Mouse (Mus musculus): ENCODE measurements around the gene Rasgef1b. TPM values are rescaled to one million over a fixed set of nuclear protein-coding genes. Genes with fewer than 3 reads are reported as not detected.
A peak's percentile ranks its signal among the peaks of the same experiment; 100 is the strongest.

The Rasgef1b gene
- polyA plus RNA-seq, 1 experiment from 2014 or later, result 16.3 TPM

- Histone ChIP-seq H3K27me3 (no peaks in the 10 kb centered on the region), H3K4me2 (no peak overlapping the region), H3K9me3 (no peaks in the 10 kb centered on the region), H3K36me3 (no peaks in the 10 kb centered on the region), H3K27ac (no peak overlapping the region), H3K4me1 (no peaks in the 10 kb centered on the region), H3K9ac (no peak overlapping the region), H3K4me3 (no peak overlapping the region)
- no peak for ATAC-seq (ENCODE audit: borderline replicate concordance, extremely low read depth, low FRiP score, low TSS enrichment)
- 90% methylated on average over 5 of the region's 5 CpGs for WGBS
Observed at GRCm38 (mm10) chr5:99701811-99702210, 27.1 kb downstream of the Rasgef1b start.

- no peak overlapping the region for H3K27ac ChIP-seq
- no peaks in the 10 kb centered on the region for H3K36me3 ChIP-seq
- 73% methylated on average over 13 of the region's 13 CpGs for WGBS
- H3K4me1 ChIP-seq, result no peaks in the 10 kb centered on the region
- no peaks in the 10 kb centered on the region for H3K9me3 ChIP-seq
- H3K4me2 ChIP-seq, result no peak overlapping the region
- H3K4me3 ChIP-seq, result no peak overlapping the region
- ATAC-seq (ENCODE audit: borderline replicate concordance, extremely low read depth, low FRiP score, low TSS enrichment), result no peak
- H3K27me3 ChIP-seq, result no peaks in the 10 kb centered on the region
- no peak overlapping the region for H3K9ac ChIP-seq
Observed at GRCm38 (mm10) chr5:99694712-99695360, 34.0 kb downstream of the Rasgef1b start.

- no peaks in the 10 kb centered on the region for H3K9me3 ChIP-seq
- no peak overlapping the region for H3K27ac ChIP-seq
Observed at GRCm38 (mm10) chr5:99689909-99690308, 39.0 kb downstream of the Rasgef1b start.

GRCm38 (mm10) chr5:99687894-99688293 is 41.0 kb downstream of the Rasgef1b start:
- no peaks in the 10 kb centered on the region for H3K36me3 ChIP-seq
- H3K4me3 ChIP-seq, result no peak overlapping the region
- H3K9me3 ChIP-seq, result no peaks in the 10 kb centered on the region
- no peak for ATAC-seq (ENCODE audit: borderline replicate concordance, extremely low read depth, low FRiP score, low TSS enrichment)
- no peaks in the 10 kb centered on the region for H3K27me3 ChIP-seq
- 50% methylated on average over 6 of the region's 6 CpGs for WGBS
- no peaks in the 10 kb centered on the region for H3K4me1 ChIP-seq
- H3K4me2 ChIP-seq, result no peak overlapping the region
- H3K27ac ChIP-seq, result no peak overlapping the region
- H3K9ac ChIP-seq, result no peak overlapping the region

More at GRCm38 (mm10) chr5:99689909-99690308, 39.0 kb downstream of the Rasgef1b start:
- Histone ChIP-seq H3K9ac (no peak overlapping the region), H3K4me1 (no peaks in the 10 kb centered on the region), H3K36me3 (no peaks in the 10 kb centered on the region), H3K27me3 (no peaks in the 10 kb centered on the region), H3K4me2 (no peak overlapping the region), H3K4me3 (no peak overlapping the region)
- no peak for ATAC-seq (ENCODE audit: borderline replicate concordance, extremely low read depth, low FRiP score, low TSS enrichment)
- WGBS, result 28% methylated on average over 7 of the region's 7 CpGs

GRCm38 (mm10) chr5:99684023-99684422 is 44.8 kb downstream of the Rasgef1b start:
- H3K4me1 ChIP-seq, result no peaks in the 10 kb centered on the region
- H3K4me3 ChIP-seq, result no peak overlapping the region
- no peak for ATAC-seq (ENCODE audit: borderline replicate concordance, extremely low read depth, low FRiP score, low TSS enrichment)
- no peaks in the 10 kb centered on the region for H3K27me3 ChIP-seq
- no peaks in the 10 kb centered on the region for H3K9me3 ChIP-seq
- H3K4me2 ChIP-seq, result no peak overlapping the region
- 11% methylated on average over 2 of the region's 2 CpGs for WGBS
- H3K9ac ChIP-seq, result no peak overlapping the region
- no peaks in the 10 kb centered on the region for H3K36me3 ChIP-seq
- no peak overlapping the region for H3K27ac ChIP-seq

GRCm38 (mm10) chr5:99669971-99670571 is 58.8 kb downstream of the Rasgef1b start:
- Histone ChIP-seq H3K4me1 (peaks cover 10% of the 10 kb centered on the region; the same call in 1 of the 2 replicates), H3K9me3 (no peaks in the 10 kb centered on the region), H3K4me3 (no peak overlapping the region), H3K4me2 (no peak overlapping the region; the same call in 1 of the 2 replicates), H3K36me3 (no peaks in the 10 kb centered on the region), H3K9ac (no peak overlapping the region), H3K27ac (no peak overlapping the region; the same call in 1 of the 2 replicates), H3K27me3 (no peaks in the 10 kb centered on the region)
- ATAC-seq (ENCODE audit: borderline replicate concordance, extremely low read depth, low FRiP score, low TSS enrichment), result peak; percentile 62; the same call in 1 of the 2 replicates
- 27% methylated on average over 9 of the region's 9 CpGs for WGBS

- no peak overlapping the region for H3K4me2 ChIP-seq
- no peak overlapping the region for H3K4me3 ChIP-seq
- H3K9ac ChIP-seq, result no peak overlapping the region
- ATAC-seq (ENCODE audit: borderline replicate concordance, extremely low read depth, low FRiP score, low TSS enrichment), result no peak
- no peak overlapping the region for H3K27ac ChIP-seq
- H3K9me3 ChIP-seq, result no peaks in the 10 kb centered on the region
- H3K27me3 ChIP-seq, result no peaks in the 10 kb centered on the region
- no peaks in the 10 kb centered on the region for H3K4me1 ChIP-seq
- no peaks in the 10 kb centered on the region for H3K36me3 ChIP-seq
- 28% methylated on average over 5 of the region's 5 CpGs for WGBS
Observed at GRCm38 (mm10) chr5:99656024-99656423, 72.8 kb downstream of the Rasgef1b start.

- H3K4me1 ChIP-seq, result no peaks in the 10 kb centered on the region
- no peaks in the 10 kb centered on the region for H3K27me3 ChIP-seq
- no peak overlapping the region for H3K27ac ChIP-seq
- H3K36me3 ChIP-seq, result no peaks in the 10 kb centered on the region
- H3K9me3 ChIP-seq, result no peaks in the 10 kb centered on the region
- H3K4me3 ChIP-seq, result no peak overlapping the region
- ATAC-seq (ENCODE audit: borderline replicate concordance, extremely low read depth, low FRiP score, low TSS enrichment), result no peak
- WGBS, result 58% methylated on average over 10 of the region's 10 CpGs
- no peak overlapping the region for H3K9ac ChIP-seq
- no peak overlapping the region for H3K4me2 ChIP-seq
Observed at GRCm38 (mm10) chr5:99652931-99653330, 75.9 kb downstream of the Rasgef1b start.

GRCm38 (mm10) chr5:99641407-99641806 is 87.5 kb downstream of the Rasgef1b start:
- Histone ChIP-seq H3K9ac (no peak overlapping the region), H3K9me3 (no peaks in the 10 kb centered on the region), H3K36me3 (no peaks in the 10 kb centered on the region), H3K4me2 (no peak overlapping the region), H3K4me3 (no peak overlapping the region), H3K4me1 (no peaks in the 10 kb centered on the region), H3K27ac (no peak overlapping the region), H3K27me3 (no peaks in the 10 kb centered on the region)
- no peak for ATAC-seq (ENCODE audit: borderline replicate concordance, extremely low read depth, low FRiP score, low TSS enrichment)
- 92% methylated on average over 6 of the region's 6 CpGs for WGBS

GRCm38 (mm10) chr5:99636575-99636974 is 92.3 kb downstream of the Rasgef1b start:
- H3K9ac ChIP-seq, result no peak overlapping the region
- no peak overlapping the region for H3K4me3 ChIP-seq
- H3K27ac ChIP-seq, result no peak overlapping the region
- no peak overlapping the region for H3K4me2 ChIP-seq
- 0 out of 2 replicates have a peak, but pooled peaks cover 3% of the 10 kb centered on the region for H3K4me1 ChIP-seq
- no peaks in the 10 kb centered on the region for H3K36me3 ChIP-seq
- 28% methylated on average over 7 of the region's 7 CpGs for WGBS
- H3K27me3 ChIP-seq, result no peaks in the 10 kb centered on the region
- ATAC-seq (ENCODE audit: borderline replicate concordance, extremely low read depth, low FRiP score, low TSS enrichment), result no peak
- H3K9me3 ChIP-seq, result no peaks in the 10 kb centered on the region

- H3K9me3 ChIP-seq, result no peaks in the 10 kb centered on the region
- ATAC-seq (ENCODE audit: borderline replicate concordance, extremely low read depth, low FRiP score, low TSS enrichment), result no peak
- H3K4me1 ChIP-seq, result 0 out of 2 replicates have a peak, but pooled peaks cover 3% of the 10 kb centered on the region
- no peaks in the 10 kb centered on the region for H3K27me3 ChIP-seq
- no peak overlapping the region for H3K27ac ChIP-seq
- no peak overlapping the region for H3K9ac ChIP-seq
- 68% methylated on average over 8 of the region's 8 CpGs for WGBS
- no peak overlapping the region for H3K4me2 ChIP-seq
- no peaks in the 10 kb centered on the region for H3K36me3 ChIP-seq
- H3K4me3 ChIP-seq, result no peak overlapping the region
Observed at GRCm38 (mm10) chr5:99634010-99634541, 94.8 kb downstream of the Rasgef1b start.

- ATAC-seq (ENCODE audit: borderline replicate concordance, extremely low read depth, low FRiP score, low TSS enrichment), result no peak
- no peak overlapping the region for H3K9ac ChIP-seq
- H3K9me3 ChIP-seq, result no peaks in the 10 kb centered on the region
- no peak overlapping the region for H3K4me2 ChIP-seq
- H3K4me3 ChIP-seq, result no peak overlapping the region
- no peaks in the 10 kb centered on the region for H3K27me3 ChIP-seq
- WGBS, result 62% methylated on average over 1 of the region's 1 CpGs
- no peak overlapping the region for H3K27ac ChIP-seq
- H3K36me3 ChIP-seq, result no peaks in the 10 kb centered on the region
- H3K4me1 ChIP-seq, result 0 out of 2 replicates have a peak, but pooled peaks cover 3% of the 10 kb centered on the region
Observed at GRCm38 (mm10) chr5:99633548-99633947, 95.3 kb downstream of the Rasgef1b start.
